Mouse (Mus musculus): ENCODE results near the gene Mboat7. TPM values are rescaled to one million over a fixed set of nuclear protein-coding genes. Genes with fewer than 3 reads are reported as not detected.

The Mboat7 gene
- polyA plus RNA-seq, 1 experiment = 45.8 TPM

- H3ac ChIP-seq (ENCODE audit: control insufficient read depth, insufficient read length, low read depth) = peak overlapping the region; percentile 64
- no peak for TF ChIP-seq MAX (IDR thresholded peaks at IDR 0.05)
- TF ChIP-seq CEBPB (IDR thresholded peaks at IDR 0.05; ENCODE audit: low read depth) = no peak
- TF ChIP-seq MYOG (IDR thresholded peaks at IDR 0.05; ENCODE audit: control insufficient read depth, extremely low read depth, insufficient read length) = no peak
- TF ChIP-seq CTCF (IDR thresholded peaks at IDR 0.05; ENCODE audit: control insufficient read depth, insufficient read depth, insufficient read length) = no peak
- TF ChIP-seq FOSL1 (IDR thresholded peaks at IDR 0.05; ENCODE audit: insufficient read depth, low read length, poor library complexity, severe bottlenecking) = no peak
- no peak for TF ChIP-seq USF1 (IDR thresholded peaks at IDR 0.05; ENCODE audit: low read depth)
- TF ChIP-seq MYOD1 (IDR thresholded peaks at IDR 0.05; ENCODE audit: control insufficient read depth, insufficient read length, low read depth) = no peak
- peak overlapping the region; percentile 7 for H3K4me3 ChIP-seq (ENCODE audit: insufficient read depth, poor library complexity, severe bottlenecking)
- peaks cover 38% of the 10 kb centered on the region for H3K79me3 ChIP-seq (ENCODE audit: low read depth)
- no peaks in the 10 kb centered on the region for H3K27me3 ChIP-seq (ENCODE audit: control insufficient read depth, insufficient read depth, insufficient read length)
- H3K79me2 ChIP-seq (ENCODE audit: control insufficient read depth, insufficient read depth) = peaks cover 41% of the 10 kb centered on the region
- peaks cover 14% of the 10 kb centered on the region for H3K36me3 ChIP-seq (ENCODE audit: control insufficient read depth, insufficient read depth)
These were observed 49.0 kb downstream of the Mboat7 start for GRCm38 (mm10) chr7:3644348-3644671.

- no peak overlapping the region for H3K4me3 ChIP-seq (ENCODE audit: insufficient read depth, poor library complexity, severe bottlenecking)
- peaks cover 14% of the 10 kb centered on the region for H3K36me3 ChIP-seq (ENCODE audit: control insufficient read depth, insufficient read depth)
- TF ChIP-seq MYOD1 (IDR thresholded peaks at IDR 0.05; ENCODE audit: control insufficient read depth, insufficient read length, low read depth) (no peak), MYOG (IDR thresholded peaks at IDR 0.05; ENCODE audit: control insufficient read depth, extremely low read depth, insufficient read length) (no peak), USF1 (IDR thresholded peaks at IDR 0.05; ENCODE audit: low read depth) (no peak), CTCF (IDR thresholded peaks at IDR 0.05; ENCODE audit: control insufficient read depth, insufficient read depth, insufficient read length) (no peak), MAX (IDR thresholded peaks at IDR 0.05) (no peak), FOSL1 (IDR thresholded peaks at IDR 0.05; ENCODE audit: insufficient read depth, low read length, poor library complexity, severe bottlenecking) (no peak), CEBPB (IDR thresholded peaks at IDR 0.05; ENCODE audit: low read depth) (no peak)
These were observed 49.5 kb downstream of the Mboat7 start for GRCm38 (mm10) chr7:3643843-3644242.

GRCm38 (mm10) chr7:3643412-3643811 is 49.9 kb downstream of the Mboat7 start:
- H3K79me3 ChIP-seq (ENCODE audit: low read depth) = peaks cover 29% of the 10 kb centered on the region
- no peaks in the 10 kb centered on the region for H3K27me3 ChIP-seq (ENCODE audit: control insufficient read depth, insufficient read depth, insufficient read length)
- TF ChIP-seq MYOG (IDR thresholded peaks at IDR 0.05; ENCODE audit: control insufficient read depth, extremely low read depth, insufficient read length) (no peak), FOSL1 (IDR thresholded peaks at IDR 0.05; ENCODE audit: insufficient read depth, low read length, poor library complexity, severe bottlenecking) (no peak), USF1 (IDR thresholded peaks at IDR 0.05; ENCODE audit: low read depth) (no peak), CEBPB (IDR thresholded peaks at IDR 0.05; ENCODE audit: low read depth) (no peak), MYOD1 (IDR thresholded peaks at IDR 0.05; ENCODE audit: control insufficient read depth, insufficient read length, low read depth) (no peak), CTCF (IDR thresholded peaks at IDR 0.05; ENCODE audit: control insufficient read depth, insufficient read depth, insufficient read length) (no peak), MAX (IDR thresholded peaks at IDR 0.05) (no peak)
- peaks cover 16% of the 10 kb centered on the region for H3K36me3 ChIP-seq (ENCODE audit: control insufficient read depth, insufficient read depth)
- H3K79me2 ChIP-seq (ENCODE audit: control insufficient read depth, insufficient read depth) = peaks cover 32% of the 10 kb centered on the region
- H3K4me3 ChIP-seq (ENCODE audit: insufficient read depth, poor library complexity, severe bottlenecking) = no peak overlapping the region
- H3ac ChIP-seq (ENCODE audit: control insufficient read depth, insufficient read length, low read depth) = no peak overlapping the region

More at GRCm38 (mm10) chr7:3643843-3644242, 49.5 kb downstream of the Mboat7 start:
- Histone ChIP-seq H3K79me2 (ENCODE audit: control insufficient read depth, insufficient read depth) (peaks cover 36% of the 10 kb centered on the region), H3K27me3 (ENCODE audit: control insufficient read depth, insufficient read depth, insufficient read length) (no peaks in the 10 kb centered on the region), H3K79me3 (ENCODE audit: low read depth) (peaks cover 33% of the 10 kb centered on the region), H3ac (ENCODE audit: control insufficient read depth, insufficient read length, low read depth) (peak overlapping the region; percentile 19)

GRCm38 (mm10) chr7:3630478-3630815 is 62.9 kb downstream of the Mboat7 start:
- Histone ChIP-seq H3K4me3 (ENCODE audit: insufficient read depth, poor library complexity, severe bottlenecking) (peak overlapping the region; percentile 75), H3K79me2 (ENCODE audit: control insufficient read depth, insufficient read depth) (peaks cover 55% of the 10 kb centered on the region), H3K36me3 (ENCODE audit: control insufficient read depth, insufficient read depth) (peaks cover 41% of the 10 kb centered on the region), H3K27me3 (ENCODE audit: control insufficient read depth, insufficient read depth, insufficient read length) (no peaks in the 10 kb centered on the region), H3ac (ENCODE audit: control insufficient read depth, insufficient read length, low read depth) (peak overlapping the region; percentile 79), H3K79me3 (ENCODE audit: low read depth) (peaks cover 36% of the 10 kb centered on the region)
- TF ChIP-seq MYOG (IDR thresholded peaks at IDR 0.05; ENCODE audit: control insufficient read depth, extremely low read depth, insufficient read length) (no peak), MYOD1 (IDR thresholded peaks at IDR 0.05; ENCODE audit: control insufficient read depth, insufficient read length, low read depth) (no peak), CTCF (IDR thresholded peaks at IDR 0.05; ENCODE audit: control insufficient read depth, insufficient read depth, insufficient read length) (no peak), USF1 (IDR thresholded peaks at IDR 0.05; ENCODE audit: low read depth) (no peak), MAX (IDR thresholded peaks at IDR 0.05) (no peak), FOSL1 (IDR thresholded peaks at IDR 0.05; ENCODE audit: insufficient read depth, low read length, poor library complexity, severe bottlenecking) (no peak), CEBPB (IDR thresholded peaks at IDR 0.05; ENCODE audit: low read depth) (no peak)

GRCm38 (mm10) chr7:3629543-3630477 is 63.5 kb downstream of the Mboat7 start, which contains the start of the genes Tfpt and Prpf31:
Tfpt (minus strand) TSS chr7:3629929.
Prpf31 (plus strand) TSS chr7:3629985.
- Histone ChIP-seq H3K79me2 (ENCODE audit: control insufficient read depth, insufficient read depth) (peaks cover 59% of the 10 kb centered on the region), H3K27me3 (ENCODE audit: control insufficient read depth, insufficient read depth, insufficient read length) (no peaks in the 10 kb centered on the region), H3K79me3 (ENCODE audit: low read depth) (peaks cover 36% of the 10 kb centered on the region), H3ac (ENCODE audit: control insufficient read depth, insufficient read length, low read depth) (peak within 1 kb of the TSS; percentile 79), H3K36me3 (ENCODE audit: control insufficient read depth, insufficient read depth) (peaks cover 37% of the 10 kb centered on the region), H3K4me3 (ENCODE audit: insufficient read depth, poor library complexity, severe bottlenecking) (peak within 1 kb of the TSS; percentile 75)
- TF ChIP-seq CEBPB (IDR thresholded peaks at IDR 0.05; ENCODE audit: low read depth) (peak; percentile 83), USF1 (IDR thresholded peaks at IDR 0.05; ENCODE audit: low read depth) (no peak)

All from C2C12 (cell line).